Mouse (Mus musculus) CD4-positive helper T cell, adult 2 months (primary cell): Measurements from ENCODE around the gene Rprml.
A peak's percentile ranks its signal among the peaks of the same experiment; 100 is the strongest.

Experiments
- DNase-seq: peaks from one replicate; pipeline ENCODE4 v3.0.0-alpha.2; 2012; ENCODE audit warnings: low read depth, missing footprints, low spot score

The Rprml gene

GRCm38 (mm10) chr11:103663119-103663518 lies 13.7 kb downstream of the Rprml start:
- DNase-seq = no peak

DNA sequence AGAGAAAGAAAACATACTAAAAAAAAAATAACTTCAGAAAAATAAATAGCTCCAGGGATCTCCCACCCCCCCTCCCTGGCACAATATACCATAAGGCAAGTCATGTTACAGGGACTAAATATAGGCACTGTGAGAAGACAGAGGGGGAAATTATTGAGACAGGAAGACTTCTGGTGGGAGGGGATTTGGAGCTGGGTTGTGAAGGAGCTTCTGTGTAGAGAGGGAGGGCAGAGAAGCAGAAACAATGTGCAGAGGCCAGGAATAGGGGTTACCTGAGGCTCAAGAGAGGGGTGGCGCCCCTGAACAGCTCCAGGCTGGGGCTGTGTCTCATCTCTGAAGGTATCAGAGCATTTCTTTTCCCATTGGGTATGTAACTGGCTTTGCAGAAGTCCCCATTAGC lies 16.3 kb downstream of the Rprml start:
- no peak for DNase-seq

DNA sequence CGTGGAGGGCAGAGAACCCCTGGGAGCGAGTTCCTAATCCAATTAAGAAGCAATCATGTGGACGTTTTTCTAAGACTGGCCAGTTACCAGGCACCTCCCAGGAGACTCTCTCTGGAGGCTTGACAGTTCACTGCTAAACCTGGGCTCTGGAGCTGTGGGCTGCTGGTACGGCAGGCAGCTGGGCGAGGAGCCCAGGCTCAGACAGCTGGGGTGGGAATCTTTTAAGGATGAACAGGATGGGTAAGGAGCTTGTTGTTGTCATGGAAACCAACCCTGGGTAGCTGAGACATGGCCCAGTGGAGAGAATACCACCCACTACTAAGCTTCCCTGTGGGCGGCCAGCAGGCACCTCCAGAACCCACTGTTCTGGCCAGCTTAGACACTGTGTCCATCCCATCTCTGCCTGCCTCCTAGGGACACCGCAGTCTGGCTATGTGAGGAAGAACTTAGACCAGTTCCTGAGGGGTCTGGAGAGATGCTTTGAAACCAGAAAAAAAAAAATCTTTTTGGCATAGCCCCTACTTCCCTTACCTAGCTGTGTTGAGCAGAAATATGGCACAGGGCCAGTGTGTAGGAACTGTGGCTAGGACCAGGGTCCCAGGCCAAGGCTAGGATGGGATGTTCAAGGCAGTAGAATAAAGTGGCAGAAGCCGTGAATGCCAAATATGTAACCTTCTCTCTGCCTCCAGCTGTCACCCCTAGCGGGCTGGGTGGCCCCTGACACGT lies 17.0 kb downstream of the Rprml start:
- no peak for DNase-seq

- no peak for DNase-seq
Observed at GRCm38 (mm10) chr11:103666907-103667426, 17.6 kb downstream of the Rprml start.

DNA sequence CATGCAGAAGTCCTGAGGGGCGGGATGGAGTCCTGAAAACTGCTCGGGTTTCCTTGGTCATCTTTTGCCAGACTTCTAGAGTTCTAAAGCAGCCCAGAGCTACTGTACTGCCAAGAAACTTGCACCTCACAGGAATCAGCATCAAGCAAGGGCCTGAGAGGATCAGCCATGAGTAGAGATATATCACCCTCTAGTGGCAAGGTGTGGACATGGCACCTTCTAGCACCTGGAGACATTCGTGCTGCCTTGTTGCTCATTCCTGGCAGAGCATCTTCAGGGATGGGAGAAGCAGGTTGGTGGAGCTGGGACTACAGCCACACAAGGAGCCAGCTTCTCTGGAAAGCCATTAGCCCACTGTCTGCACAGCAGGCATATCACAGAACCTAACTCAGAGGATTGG lies 26.2 kb downstream of the Rprml start:
- peak; percentile 50 for DNase-seq

GRCm38 (mm10) chr11:103677042-103677441 lies 27.7 kb downstream of the Rprml start:
- peak; percentile 22 for DNase-seq

DNA sequence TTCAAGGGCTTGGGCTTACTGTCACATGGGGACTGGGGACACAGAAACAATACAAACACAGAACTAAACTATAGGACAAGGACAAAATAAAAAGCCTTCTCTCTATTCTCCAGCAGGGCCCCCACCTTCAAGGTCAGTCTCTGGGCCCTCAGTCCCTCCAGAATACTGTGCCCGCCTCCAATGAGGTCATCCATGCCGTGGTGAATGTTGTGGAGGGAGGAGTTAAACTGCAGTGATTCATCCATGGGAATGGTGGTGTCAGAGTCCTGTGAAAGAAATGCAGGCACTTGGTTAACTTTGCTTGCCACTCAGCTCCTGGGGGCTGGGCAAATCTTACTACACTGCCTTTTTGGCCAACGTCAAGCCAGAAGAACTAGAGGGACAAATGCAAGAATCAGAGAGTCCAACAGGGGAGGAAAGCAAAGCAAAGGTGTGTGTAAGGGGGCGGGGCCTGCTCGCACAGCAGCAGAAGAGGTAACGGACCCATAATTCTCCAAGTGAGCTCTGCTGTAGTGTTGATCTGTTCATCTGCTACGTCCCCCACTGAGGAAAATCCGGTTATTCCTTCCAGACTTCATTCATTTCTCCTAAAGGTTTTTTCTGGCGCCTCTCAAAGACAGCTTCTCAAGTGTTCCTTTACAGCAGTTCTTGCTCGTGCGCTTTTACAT lies 34.4 kb downstream of the Rprml start:
- no peak for DNase-seq

GRCm38 (mm10) chr11:103685261-103685736 lies 35.9 kb downstream of the Rprml start:
- no peak for DNase-seq

GRCm38 (mm10) chr11:103686706-103687105 lies 37.3 kb downstream of the Rprml start:
- no peak for DNase-seq

DNA sequence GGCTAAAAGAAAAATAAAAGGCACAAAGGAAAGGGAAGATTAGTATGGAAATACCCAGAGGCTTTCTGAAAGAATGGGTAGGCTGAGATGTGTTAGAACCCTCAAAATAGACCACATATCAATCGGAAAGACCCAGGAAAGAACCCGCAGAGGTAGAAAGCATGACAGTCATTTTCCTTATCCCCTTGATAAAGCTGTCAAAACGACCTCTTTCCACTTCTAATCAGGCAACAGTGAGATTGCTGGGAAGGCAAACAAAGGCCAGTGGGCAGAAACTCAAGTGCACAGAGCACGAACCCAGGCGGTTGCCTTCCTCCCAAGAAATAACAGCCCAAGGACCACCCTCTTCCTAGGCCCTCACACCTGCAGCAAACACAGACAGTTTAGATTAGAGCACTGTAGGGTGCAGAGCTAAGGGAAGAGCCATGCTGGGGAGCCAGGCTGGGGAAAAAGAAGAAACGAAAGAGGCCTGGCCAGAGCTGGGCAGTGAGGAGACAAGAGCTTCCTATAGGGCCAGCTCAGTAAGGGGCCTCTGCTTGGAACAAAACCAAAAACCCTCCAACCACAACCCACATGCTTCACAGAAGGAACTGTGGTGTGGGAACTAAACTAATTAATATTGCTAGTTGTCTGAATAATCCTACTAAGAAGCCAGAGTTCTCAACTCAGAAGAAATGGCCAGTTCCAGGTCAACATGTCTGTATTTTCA lies 39.1 kb downstream of the Rprml start:
- no peak for DNase-seq

DNA sequence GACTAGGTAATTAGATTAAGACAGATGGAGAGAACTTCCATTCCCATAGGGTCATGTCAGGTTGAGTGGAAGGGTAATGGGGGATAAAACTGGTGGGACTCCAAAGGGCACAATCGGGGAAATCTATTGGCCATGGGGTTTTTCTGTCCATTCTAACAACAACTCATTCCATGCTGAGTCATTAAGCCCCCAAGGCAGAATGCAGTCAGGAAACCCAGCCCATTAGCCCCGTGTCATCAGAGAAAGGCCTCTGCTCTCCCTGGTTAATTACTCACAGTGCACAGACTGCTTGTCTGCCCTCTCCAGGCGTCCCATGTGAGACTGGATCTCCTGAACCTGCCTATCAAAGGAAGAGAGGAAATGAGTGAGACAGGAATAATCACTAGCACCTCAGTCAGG lies 39.6 kb downstream of the Rprml start:
- no peak for DNase-seq

GRCm38 (mm10) chr11:103691036-103691435 lies 41.7 kb downstream of the Rprml start:
- DNase-seq = no peak

- DNase-seq = no peak
Observed at GRCm38 (mm10) chr11:103693241-103693640, 43.9 kb downstream of the Rprml start.

- no peak for DNase-seq
Observed at GRCm38 (mm10) chr11:103696851-103697564, 47.6 kb downstream of the Rprml start.

DNA sequence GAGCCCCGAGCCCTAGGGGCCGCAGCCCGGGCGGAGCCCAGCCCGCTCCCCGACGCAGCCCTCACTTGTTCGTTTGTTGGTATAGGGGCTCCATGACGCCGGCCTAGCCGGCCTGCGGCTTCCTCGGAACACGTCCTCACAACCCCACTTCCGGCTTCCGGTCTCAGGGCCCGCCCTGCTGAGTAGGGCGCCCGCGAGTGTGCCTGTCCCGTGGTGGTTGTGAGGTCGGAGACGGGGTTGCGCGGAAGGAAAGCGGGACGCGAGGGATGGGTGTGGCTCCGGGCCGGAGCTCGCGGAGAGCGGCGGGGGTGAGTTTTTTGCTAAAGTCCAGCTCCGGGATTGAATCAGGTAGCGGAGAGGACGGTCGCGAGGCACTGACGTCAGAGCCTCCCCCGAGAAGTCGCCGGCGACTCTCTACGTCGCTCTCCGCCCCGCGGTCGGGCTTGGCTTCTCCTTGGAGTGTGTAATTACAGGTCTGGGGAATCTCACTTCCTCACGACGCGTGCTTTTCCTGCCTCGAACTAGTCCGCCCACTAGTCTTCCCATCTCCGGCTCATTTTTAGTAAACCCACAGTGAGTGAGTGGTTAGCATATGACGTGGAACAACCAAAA lies 48.3 kb downstream of the Rprml start, which contains the start of gene Gosr2:
Gosr2 (minus strand) TSS at position 334 of the 612 bp plus-strand sequence.
- DNase-seq = peak; percentile 95

DNA sequence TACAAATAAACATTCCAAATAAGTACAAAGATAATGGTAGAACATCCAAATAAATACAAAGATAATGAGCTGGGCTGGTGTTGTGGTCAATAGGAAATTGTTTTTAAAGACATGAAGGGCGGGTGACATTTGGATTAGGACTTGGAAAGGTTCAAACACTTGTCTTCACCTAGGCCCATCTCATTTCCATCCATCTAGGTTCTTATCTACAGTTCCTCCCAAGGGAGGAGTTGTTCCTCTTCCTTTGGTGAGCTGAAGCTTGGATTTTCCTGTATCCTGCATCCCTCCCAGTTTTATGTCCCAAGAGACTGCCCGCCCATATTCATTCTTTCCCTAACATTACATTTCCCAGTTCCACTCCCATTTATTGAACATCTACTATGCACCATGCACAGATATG lies 48.9 kb downstream of the Rprml start:
- DNase-seq = no peak
